Mouse (Mus musculus) kidney, adult 8-10 months (tissue): ENCODE measurements around the gene Wwtr1.

ENCODE experiments used
- DNase-seq, 2 experiments: peaks; one replicate each; pipeline ENCODE4 v3.0.0; 2022

Gene Wwtr1

DNA sequence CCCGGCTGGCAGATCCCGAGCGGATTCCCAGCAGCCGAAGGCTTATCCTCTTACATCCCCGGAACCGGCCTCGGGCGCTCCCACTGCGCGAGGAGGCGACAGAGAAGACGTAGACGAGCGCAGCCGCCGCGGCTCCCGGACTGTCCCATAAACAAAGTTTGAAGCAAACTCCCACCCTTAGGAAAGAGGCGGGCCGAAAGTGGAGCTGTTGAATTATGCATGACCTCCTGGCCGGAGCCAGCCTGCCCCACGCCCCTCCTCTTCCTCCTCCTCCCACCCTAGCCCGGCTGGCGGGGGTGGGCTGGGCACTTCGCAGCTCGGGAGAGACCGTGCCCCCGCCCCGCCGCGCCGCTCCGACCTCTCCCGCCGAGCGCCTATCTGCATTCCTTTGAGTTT, at the start of gene Wwtr1:
TSS of gene Wwtr1 (minus strand) at position 251 of the 396 bp plus-strand sequence.
- peak; percentile 95 to 97 for DNase-seq

DNA sequence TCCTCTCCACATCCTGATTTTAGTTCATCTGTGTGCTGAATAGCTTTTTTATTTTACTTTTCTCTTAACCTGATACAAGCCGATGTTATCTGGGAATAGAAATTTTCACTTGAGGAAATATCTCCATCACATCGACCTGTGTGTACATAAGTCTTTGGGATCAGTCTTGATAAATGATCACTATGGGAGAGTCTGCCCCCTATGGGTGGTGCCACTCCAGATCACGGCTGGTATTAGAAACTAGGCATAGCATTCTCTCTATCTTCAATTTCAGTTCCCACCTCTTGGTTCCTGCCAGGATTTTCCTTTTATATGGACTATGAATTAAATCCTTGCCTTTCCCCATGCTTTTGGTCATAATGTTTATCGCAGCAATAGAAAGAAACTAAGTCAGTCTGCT, 44.0 kb upstream of the Wwtr1 start:
- DNase-seq = peak; percentile 28 to 67

DNA sequence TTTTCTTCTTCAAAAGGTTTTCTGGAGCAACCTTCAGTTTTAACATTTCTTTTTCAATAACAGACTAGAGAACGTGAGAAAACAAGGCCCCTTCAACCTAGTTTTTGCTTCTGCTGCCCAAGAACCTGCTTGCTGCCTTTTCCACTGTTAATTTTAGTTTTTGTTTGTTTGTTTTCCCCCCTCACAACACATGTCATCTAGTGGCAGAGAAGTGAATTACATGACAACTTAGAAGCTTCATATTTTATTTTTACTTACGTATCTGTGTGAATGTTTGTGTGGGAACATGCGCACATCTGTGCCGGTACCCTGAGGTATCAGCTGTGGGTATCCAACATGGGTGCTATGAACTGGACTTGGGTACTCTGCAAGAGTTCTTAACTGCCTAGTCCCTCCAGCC, 39.9 kb upstream of the Wwtr1 start:
- no peak for DNase-seq

DNA sequence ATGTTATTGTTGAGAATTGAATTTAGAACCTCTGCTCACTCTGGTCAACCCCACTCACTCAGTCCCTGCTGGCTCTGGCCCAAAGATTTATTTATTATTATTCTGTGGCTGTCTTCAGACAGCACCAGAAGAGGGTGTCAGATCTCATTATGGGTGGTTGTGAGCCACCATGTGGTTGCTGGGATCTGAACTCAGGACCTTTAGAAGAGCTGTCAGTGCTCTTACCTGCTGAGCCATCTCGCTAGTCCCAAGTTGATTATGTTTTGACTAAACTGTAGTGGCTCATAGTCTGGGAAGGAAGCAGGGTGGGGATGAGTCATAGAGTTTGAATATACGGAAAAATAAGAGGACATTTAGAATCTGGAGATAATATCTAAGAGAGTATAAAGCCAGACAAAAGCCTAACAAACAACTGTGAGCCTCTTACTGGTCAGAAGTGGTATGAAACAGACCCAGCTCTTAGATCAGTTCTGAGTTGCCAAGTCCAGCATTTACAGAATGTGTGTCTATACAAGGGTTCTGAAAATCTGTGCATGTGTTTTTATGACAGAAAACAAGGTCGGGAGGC, 36.8 kb upstream of the Wwtr1 start:
- DNase-seq = no peak

DNA sequence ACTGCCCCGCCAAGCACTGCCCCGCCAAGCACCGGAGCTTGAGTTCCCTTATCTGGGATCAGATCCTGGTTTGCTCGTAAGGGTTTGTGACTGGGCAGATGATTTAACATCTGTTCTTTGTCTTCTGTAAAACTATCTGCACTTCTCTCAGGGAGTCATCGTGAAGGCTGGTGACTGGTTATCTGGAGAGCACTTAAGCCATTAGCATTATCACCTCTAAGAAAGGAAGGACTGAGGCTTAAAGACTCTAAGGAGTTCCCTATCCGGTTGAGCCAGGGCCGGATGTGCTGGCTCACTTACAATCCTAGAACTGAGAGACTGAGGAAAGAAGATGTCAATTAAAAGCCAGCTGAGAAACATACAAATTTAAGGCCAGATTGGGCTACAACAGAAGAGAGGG, 36.1 kb upstream of the Wwtr1 start:
- DNase-seq = no peak

DNA sequence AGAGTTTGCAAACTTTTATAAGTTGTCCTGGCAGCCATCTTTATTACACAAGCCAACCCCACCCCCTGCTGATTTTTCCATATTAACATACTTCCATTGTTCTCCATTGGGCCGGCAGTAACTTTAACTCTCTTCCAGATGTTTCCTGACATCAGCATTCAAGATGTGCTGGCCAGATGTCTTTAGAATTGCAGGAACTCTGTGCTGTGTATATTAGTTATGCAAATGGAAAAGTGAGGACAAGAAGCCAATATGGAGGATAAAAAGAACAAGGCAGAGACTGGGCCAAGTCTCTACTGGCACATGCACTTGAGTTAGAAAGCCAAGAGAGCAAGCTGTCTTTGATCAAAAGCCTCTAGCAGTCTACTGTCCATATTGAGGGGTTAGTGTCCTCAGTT, 28.9 kb upstream of the Wwtr1 start:
- no peak for DNase-seq

DNA sequence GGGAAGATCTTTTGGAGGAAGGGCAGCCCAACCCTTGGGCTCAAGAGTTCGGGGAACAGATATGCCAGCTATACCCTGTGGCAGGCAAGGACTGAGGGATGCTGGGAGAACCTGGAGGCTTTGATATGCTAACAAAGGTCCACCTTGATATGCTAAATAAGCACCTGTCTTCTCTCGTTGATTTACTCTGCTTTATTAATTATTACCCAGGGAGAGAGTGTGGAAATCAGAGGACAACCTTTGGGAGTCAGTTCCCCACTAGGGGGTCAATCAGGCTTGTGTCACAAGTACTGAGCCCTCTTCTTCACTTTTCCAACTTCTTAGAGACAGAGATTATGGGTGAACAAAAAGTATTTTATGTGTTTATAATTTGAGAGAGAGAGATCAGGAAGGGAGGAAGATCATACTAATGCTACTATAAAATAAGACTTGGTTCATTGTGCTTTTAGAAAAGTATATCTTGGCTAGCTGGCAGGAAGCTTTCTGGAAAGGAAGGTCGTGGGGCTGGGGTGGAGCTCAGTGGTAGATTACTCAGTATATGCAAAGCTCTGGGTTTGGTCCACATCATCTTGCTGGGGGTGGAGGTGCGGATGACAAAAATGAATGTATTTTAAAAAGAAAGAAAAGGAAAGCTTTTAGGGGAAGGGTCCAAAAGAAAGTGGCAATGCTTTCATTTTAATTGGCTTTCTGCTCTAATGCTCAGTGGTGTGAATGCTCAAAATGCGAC, 28.3 kb upstream of the Wwtr1 start:
- DNase-seq = peak; percentile 18 to 28

DNA sequence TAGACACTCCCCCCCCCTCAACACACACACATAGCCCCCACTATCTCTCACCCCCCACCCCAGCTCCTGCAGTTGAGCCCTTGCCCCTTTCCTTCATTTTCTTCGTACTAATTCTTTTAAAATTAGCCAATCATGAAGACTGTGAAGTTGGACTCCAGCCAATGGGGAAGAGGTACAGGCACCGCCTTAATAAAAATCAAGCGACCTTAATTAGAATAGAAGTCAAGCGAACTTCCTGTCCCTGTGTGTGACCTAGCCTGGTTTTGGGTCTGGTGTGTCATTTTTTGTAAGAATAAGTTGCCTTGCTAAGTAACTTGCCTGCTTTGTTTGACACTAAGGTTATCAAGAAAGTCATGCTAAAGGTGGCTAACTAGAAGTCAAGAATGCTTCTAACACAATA, 26.9 kb upstream of the Wwtr1 start:
- no peak for DNase-seq

DNA sequence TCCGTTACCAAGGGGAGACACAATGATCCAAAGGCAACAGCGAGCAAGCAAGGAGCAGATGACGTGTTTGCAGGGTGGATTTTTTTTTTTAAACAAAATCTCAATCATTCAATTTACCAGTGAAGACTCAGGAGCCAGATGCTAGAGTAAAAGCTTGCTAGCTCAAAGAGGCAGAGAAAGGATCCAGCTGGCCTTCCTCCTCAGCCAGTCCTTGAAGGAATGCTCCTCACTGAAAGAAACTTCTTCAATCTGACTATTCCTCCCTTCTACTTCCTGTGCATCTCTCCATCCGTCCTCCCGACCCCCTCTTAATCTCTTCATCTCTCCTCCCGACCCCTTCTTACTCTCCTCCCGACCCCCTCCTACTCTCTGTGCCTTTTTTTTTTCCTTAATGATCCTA, 20.9 kb upstream of the Wwtr1 start:
- no peak for DNase-seq

DNA sequence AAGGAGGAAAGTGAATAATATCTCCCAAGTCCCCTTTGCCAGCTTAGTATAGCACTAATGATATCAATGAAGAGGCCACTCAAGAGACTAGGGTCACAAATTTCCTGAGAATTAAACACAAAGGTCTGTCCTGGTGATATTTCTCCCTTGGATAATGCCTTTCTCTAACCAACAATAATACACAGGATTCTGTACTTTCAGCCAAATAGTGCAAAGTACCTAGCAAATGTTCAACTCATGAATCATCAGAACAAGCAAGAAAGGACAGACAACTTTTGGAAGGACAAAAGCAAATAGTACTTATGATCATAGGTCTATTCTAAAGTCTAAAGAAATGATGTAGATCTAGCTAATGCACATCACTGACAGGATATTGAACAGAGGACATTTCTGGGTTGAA, 19.8 kb upstream of the Wwtr1 start:
- DNase-seq = peak in 1 of 2 experiments; percentile 66

DNA sequence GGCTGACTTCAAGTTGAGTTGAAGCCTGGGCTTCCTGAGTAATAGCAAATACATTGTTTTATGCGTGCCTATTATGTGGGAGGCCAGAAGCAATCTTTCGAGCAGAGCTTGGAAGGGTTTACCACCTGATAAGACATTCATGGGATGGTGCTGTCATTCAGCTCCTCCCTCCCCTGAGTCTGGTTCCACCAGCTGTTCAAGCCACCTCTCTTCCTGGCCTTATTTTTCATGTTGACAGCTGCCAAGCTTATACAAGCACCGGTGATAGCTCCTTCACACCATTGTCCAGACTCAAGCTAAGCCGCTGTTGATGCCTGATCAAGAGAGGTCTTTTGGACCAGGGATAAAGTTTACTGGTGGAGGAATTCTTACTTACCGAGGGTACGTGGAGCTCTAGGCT, 10.3 kb upstream of the Wwtr1 start:
- DNase-seq = no peak

DNA sequence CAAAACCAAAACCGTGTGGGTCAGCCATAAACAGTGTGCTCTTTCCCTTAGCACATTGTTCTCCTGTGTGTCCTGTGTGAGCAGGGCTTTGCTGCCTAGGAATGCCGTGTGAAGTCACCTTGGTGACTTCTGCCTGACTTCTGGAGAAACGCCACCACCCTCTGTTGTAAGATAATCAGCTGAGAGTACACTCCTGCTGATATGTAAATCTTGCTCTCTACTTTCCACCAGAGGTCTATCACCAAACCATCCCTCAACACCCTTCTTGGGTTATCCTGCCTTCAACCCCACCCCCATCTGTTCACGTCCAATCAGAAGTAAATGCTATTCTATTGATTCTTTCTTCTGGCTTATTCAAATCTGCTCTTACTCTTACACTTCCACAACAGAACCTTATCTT, 7.8 kb upstream of the Wwtr1 start:
- no peak for DNase-seq

DNA sequence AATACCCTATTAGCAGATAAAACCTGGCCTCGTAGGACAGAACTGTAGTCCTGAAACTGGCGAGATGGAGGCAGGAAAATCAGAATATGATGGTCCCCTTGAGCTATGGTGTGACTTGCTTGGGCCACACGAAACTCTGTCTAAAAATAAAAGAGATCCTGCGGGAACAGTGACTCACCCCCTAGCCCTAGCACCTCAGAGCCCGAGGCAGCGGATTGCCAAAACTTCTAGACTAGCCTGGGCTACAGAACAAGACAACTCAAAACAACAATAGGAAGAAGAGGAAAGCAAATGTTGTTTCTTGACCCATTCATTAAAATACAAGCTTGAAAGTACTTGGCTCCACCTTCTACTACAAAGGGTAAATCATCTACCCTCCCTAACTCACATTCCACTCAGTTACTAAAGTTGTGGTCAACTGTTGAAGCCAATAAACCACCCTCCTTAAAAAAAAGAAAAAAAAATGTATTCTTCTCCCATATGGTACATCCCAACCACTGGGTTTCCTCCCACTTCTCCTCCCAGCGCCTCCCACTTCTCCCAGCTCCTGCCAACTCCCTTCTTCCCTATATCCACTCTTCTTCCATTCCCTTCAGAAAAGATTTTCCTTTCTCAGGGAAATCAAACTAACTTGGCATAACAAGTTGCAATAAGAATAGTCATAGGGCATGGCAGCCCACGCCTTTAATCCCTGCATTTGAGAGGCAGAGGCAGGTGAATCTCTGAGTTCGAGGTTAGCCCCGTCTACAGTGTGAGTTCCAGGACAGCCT, 4.9 kb upstream of the Wwtr1 start:
- no peak for DNase-seq

DNA sequence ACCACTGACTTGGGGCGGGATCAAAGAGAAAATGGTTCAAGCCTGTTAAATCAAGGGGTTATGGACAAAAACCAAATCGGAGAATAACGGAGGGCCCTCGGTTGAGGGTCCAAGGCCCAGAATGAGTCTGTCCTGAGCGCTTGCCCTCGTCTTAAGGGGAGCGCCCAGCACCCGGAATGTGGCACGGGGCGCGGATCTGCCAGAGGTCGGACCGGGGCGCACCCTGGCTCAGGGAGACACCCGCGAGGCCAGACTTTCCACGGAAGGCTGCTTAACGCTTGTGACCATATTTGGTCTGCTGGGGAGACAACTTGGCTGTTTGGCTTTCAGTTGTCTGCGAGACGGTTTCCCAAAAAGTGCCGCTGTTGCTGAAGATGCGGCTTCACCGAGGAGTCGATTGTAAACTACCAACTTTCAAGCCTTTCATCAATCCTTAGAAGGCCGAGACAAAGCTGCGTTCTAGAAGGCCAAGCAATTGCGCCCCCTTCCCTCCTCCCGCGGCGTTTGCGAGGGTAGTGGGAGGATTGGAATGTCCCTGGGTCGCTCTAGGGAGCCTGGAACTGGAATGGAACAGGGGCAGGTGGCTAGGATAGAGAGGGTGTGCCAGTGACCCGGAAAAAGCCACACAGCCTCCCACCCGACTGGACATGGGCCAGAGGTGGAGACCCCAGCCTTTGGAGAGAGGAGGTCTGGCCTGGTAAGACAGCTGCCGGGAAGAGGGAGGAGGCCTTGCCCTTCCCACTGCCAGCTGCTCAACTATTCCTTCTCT, 530 bp upstream of the Wwtr1 start:
- DNase-seq = peak; percentile 64 to 66

DNA sequence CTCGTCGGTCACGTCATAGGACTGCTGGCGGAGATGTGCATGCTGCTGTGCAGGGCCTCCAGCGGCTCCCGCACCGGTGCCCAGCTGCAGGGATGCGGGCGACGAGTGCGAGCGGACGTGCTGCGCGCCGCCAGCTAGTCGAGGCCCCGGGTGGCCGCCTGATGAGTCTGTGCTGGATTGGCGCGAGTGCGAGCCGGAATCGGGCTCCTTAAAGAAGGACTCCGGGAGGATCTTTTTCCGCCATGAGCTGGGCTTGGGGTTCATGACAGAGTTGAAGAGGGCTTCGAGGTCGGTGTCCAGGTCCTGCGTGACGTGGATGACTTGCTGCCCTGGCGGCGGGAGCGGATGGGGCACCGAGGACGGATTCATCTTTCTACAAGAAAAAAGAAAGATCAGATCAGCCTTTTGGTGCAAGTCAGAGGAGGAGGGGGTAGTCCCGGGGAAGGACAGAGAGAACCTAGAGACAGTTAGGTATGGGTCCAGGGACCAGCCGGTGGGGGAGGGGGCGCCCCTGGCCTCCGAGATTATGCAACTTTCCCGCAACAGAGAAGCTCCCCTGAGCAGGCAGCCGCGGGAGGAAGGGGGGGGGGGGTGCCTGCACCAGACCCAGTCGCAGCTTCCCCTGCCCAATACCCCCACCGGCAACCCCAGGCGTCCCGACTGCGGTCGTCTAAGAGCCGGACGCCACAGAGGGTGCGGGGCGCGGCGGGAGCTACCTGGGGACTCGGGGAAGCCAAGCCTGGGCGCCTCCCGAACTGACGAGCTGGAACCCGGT, 638 bp downstream of the Wwtr1 start:
- DNase-seq = peak; percentile 62 to 65

DNA sequence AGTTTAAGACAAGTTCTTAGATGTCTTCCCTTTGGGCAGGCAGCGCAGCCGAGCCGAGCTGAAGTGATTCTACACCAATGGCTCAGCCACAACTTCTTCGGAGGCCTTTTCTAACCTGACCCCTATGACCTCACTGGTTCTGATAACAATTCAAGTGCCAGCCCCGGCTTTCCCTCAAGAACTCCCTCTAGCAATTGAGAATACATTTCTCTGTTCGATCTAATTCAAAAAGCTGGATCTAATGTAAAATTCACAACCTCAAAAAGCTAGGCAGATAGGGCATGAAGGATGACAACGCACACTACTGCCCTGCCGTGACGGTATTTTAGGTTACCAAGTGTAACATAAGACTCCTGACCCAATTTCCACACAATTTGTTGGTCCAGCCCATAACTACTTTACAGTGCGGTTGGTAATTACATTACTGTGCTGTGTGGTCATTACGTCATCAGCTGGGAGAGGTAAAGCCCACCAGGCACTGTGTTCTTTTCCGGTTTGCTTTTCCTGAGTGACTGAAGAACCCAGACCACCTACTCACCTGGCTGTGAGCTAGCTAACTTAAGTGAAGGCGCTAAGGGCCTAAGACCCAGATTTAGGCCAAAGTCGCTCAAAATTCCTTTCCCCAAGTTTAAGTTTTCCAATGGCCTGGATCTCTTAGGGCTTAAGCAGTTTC, 1.7 kb downstream of the Wwtr1 start:
- no peak for DNase-seq

DNA sequence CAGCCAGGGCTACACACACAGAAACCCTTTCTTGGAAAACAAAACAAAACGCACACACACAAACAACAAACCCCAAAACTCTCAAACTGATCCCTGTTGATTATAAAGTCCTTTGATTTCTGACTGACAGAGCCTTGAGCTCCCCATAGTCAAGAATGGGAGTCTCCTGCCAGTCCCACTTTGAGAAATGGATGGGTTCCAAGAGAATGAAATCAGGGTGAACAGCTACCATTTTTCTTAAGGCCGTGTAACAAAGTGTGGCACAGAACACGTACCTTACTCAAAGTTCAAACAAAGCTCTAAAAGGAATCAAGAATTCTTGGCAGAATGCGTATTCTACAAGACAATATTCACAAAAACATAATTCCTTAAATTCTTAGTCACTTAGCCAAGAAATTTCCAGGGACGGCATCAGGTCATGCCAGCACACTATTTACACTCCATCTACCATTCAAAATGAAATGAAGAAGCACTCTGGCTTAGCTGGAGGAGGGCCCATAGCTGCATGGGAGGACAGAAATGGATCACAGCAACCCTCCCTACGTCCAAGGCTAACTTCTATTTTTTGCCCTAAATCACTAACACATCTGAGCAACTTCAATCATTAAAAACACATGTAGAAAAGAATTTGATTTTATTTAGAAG, 3.3 kb downstream of the Wwtr1 start:
- DNase-seq = no peak

DNA sequence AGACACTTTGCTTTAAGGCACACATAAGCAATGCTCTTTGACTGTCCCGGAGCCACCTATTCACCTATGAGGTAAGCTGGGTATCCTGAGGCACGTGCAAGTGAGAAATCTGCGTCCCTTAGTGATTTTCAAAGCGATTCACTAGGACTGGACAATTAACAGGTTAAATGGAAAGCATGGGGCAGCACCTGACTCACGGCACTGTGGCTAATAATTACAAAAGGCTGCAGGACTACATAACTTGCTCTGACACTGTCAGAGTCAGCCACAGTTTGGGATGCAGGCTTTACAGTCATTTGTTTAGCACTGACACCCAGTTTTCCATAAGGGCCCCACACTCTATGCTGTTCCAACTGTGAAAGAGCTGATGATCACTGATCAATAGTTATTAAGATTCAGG, 9.1 kb downstream of the Wwtr1 start:
- peak; percentile 67 to 72 for DNase-seq

DNA sequence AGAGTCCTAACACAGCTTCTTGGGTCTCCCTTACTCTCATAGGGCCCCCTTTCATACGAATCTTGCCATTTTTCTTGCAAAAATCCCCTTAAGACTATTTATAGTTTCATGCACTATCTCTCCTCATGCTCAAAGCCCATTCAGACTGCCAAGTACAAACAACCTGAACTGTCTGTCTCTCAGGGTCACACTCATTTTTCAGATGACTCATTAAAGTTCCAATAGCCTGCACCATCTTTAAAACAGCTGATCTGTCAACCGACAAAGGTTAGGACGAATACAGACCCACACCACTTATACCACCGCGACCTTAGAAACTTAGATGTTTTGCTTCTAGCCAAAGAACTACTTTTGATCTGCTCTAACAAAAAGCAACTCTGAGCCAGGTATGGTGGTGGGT, 12.1 kb downstream of the Wwtr1 start:
- DNase-seq = no peak

DNA sequence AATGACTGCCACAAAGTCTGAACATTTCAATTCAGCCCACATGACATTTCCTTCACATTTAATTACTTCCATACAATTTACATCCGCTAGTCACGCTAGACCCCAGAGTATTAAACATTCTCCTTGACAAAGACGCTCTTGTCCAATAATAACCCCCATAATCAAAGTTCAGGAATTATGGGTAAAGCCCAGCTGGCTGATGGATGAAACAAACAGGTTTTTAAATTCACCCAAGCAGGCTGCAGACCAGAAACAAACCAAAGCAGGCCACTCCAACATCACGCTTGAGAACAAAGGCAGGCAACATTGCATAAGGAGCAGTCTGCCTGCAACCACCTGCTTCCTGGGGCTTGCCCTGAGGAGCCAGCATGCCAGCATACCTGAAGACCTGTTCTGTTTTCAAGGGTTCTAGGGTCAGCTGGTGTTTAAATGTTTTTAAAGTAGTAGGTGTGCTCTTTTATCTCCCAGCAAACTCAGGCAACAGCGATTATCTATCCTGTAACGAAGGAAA, 12.7 kb downstream of the Wwtr1 start:
- no peak for DNase-seq

DNA sequence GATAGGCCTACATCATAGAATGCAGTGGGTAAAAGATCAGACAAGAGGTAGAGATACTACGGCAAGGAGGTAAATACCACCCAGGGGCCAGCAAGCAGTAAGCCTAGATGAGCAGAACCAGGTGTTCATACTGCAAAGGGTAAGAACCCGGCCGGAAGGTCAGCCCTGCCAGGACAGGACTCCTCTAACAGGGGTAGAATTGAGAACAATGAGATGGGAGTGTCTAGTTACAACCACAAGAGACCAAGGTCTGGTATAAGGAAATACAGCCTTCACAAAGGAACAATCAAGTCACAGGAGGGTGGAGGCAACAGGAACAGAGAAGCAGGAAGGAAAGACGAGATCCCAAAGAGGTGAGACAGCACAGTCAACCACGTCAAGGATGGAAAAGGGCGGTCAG, 16.9 kb downstream of the Wwtr1 start:
- no peak for DNase-seq
